Mouse (Mus musculus) v-Abl transformed pro-B cells (cell line): ENCODE data around the gene Taf9.

Experiments used
- in situ Hi-C, 2 experiments: fragments of 400-800 bp; cut with MboI; formaldehyde crosslinking; loops; one replicate each; pipeline ENCODE4 v1.15.1; 2025; ENCODE audit not compliant: unreplicated experiment in 2 of 2

Gene Taf9

GRCm38 (mm10) chr13:100658091-100658490 is 6.7 kb downstream of the Taf9 start:
- in situ Hi-C loops, result loop anchor here (5.0 to 10.0 kb wide), 3 partner anchors 163 to 546 kb away; partner anchors contain the start of gene Gtf2h2 (in 1 of the 2)

- in situ Hi-C loops, result loop anchor here (5.0 to 10.0 kb wide), 3 partner anchors 165 to 548 kb away; partner anchors contain the start of gene Gtf2h2 (in 1 of the 2)
Measured at GRCm38 (mm10) chr13:100659864-100660456, 8.6 kb downstream of the Taf9 start.

- in situ Hi-C loops, result no loop called here
Measured at GRCm38 (mm10) chr13:100669291-100670022, 18.1 kb downstream of the Taf9 start, which contains the start of gene Ccdc125. Gene Ccdc125 (plus strand): TSS chr13:100669717.

- in situ Hi-C loops, result no loop called here
Measured at GRCm38 (mm10) chr13:100670181-100670741, 18.9 kb downstream of the Taf9 start.

GRCm38 (mm10) chr13:100675936-100676635 is 24.7 kb downstream of the Taf9 start:
- in situ Hi-C loops, result loop anchor here (25.0 kb wide), 2 partner anchors 1036 to 1986 kb away; no protein-coding TSS in a partner anchor

GRCm38 (mm10) chr13:100681615-100682014 is 30.2 kb downstream of the Taf9 start:
- in situ Hi-C loops, result loop anchor here (25.0 kb wide), 2 partner anchors 1031 to 1981 kb away; no protein-coding TSS in a partner anchor

- in situ Hi-C loops, result loop anchor here (25.0 kb wide), 2 partner anchors 1029 to 1979 kb away; no protein-coding TSS in a partner anchor
Measured at GRCm38 (mm10) chr13:100682837-100683236, 31.5 kb downstream of the Taf9 start.

GRCm38 (mm10) chr13:100684355-100684754 is 33.0 kb downstream of the Taf9 start:
- in situ Hi-C loops, result loop anchor here (25.0 kb wide), 2 partner anchors 1028 to 1978 kb away; no protein-coding TSS in a partner anchor

- in situ Hi-C loops, result loop anchor here (5.0 to 25.0 kb wide), 3 partner anchors 165 to 1975 kb away; no protein-coding TSS in a partner anchor
Measured at GRCm38 (mm10) chr13:100687513-100687912, 36.1 kb downstream of the Taf9 start.

- in situ Hi-C loops, result loop anchor here (25.0 kb wide), 2 partner anchors 1015 to 1965 kb away; no protein-coding TSS in a partner anchor
Measured at GRCm38 (mm10) chr13:100697541-100697940, 46.2 kb downstream of the Taf9 start.

- in situ Hi-C loops, result loop anchor here (25.0 kb wide), 2 partner anchors 1013 to 1963 kb away; no protein-coding TSS in a partner anchor
Measured at GRCm38 (mm10) chr13:100698866-100699265, 47.5 kb downstream of the Taf9 start.

GRCm38 (mm10) chr13:100703468-100703867 is 52.1 kb downstream of the Taf9 start:
- in situ Hi-C loops, result no loop called here
